Mouse (Mus musculus) ES-CJ7 (cell line): Measurements from ENCODE around the gene Zfp423.

Source experiments
- DNase-seq: peaks from one replicate; pipeline ENCODE4 v3.0.0; 2011; ENCODE audit warnings: low read depth, low spot score

Gene Zfp423

GRCm38 (mm10) chr8:87621181-87621580, 338.2 kb downstream of the Zfp423 start:
- DNase-seq, result no peak

GRCm38 (mm10) chr8:87620225-87620624, 339.2 kb downstream of the Zfp423 start:
- DNase-seq, result no peak

DNA sequence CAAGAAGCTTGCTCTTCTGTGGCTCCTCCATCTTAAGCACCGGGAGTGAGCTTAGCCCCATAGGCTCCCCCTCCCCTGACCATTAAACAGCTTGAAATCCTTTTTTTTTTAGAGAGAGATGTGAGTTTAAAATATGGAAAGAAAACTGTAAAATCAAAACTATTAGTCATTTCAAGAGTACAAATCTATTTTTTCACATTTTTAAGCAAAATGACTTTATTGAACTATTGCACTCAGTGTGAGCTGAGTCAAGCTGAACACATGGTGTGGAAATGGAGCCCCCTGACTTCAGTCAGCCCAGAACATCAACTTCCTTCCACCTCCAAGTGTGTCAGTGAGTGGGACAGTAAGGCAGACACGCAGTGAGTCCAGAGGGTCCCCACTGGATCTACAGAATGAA, 339.9 kb downstream of the Zfp423 start:
- no peak for DNase-seq

DNA sequence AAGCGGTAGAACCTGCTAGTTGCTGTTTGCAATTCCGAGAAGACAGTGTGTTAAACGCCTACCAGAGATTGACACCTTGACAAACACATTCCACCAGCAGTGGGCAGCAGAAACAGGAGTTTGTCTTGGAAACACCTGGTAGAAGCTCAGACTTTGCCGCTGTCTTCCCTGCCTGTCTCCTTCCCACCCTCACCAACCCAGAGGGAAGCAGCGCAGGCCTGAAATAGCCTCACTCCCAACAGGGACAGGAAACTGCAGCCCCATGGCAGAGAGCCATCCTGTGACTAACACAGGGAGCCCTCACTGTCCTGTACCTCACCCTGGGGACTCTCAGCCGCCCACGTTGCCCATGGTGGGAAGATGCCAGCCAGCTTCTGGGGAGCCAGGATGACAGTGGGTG, 340.3 kb downstream of the Zfp423 start:
- peak; percentile 74 for DNase-seq

GRCm38 (mm10) chr8:87613701-87614100, 345.7 kb downstream of the Zfp423 start:
- no peak for DNase-seq
